Mouse (Mus musculus) lung, postnatal 0 days (tissue): ENCODE data around the gene Hic2.

Experiments used
- CTCF ChIP-seq: IDR thresholded peaks from 2 replicates; pipeline ENCODE4 v1.5.1; 2016; ENCODE audit warnings: antibody characterized with exemption, mild to moderate bottlenecking
- EP300 ChIP-seq: IDR thresholded peaks from 2 replicates; pipeline ENCODE4 v1.6.1; 2016; ENCODE audit warnings: antibody characterized with exemption, mild to moderate bottlenecking, control low read depth

DNA sequence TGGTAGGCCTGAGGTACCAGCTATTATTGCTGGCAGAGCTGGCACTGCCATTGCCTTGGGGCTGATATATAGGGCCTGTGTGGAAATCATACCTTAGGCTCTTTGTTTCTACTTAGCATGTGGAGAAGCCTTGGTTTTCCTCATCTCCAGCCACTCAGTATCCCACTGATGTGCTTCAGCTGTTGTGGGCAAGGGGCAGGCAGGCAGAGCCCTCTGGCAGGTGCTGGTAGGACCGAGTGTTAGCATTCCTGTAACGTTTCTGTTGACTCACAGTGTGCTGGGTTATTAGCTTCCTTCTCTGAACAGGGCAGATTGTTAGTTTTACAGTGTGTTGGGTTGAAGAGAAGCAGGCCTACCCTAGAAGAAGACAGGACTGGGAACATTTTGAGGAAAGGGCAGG, 21.9 kb downstream of the Hic2 start:
- TF ChIP-seq CTCF (no peak), EP300 (no peak)
